8 mouse cellular contexts compared by ENCODE assay signal in genomic region chr4:136081729-136082128, GRCm38 (mm10). TPM values are rescaled to one million over a fixed set of nuclear protein-coding genes. Genes with fewer than 3 reads are reported as not detected.
DNase-seq lines count a peak whose midpoint lies in the region; ATAC-seq and TF ChIP-seq lines count a peak whose summit lies in the region.

No protein-coding gene starts in this region.

- no peaks in the 10 kb centered on the region for H3K36me3 ChIP-seq in ES-E14 (ENCODE audit: control insufficient read depth, insufficient read depth, low read length, poor library complexity, severe bottlenecking)
- no peaks in the 10 kb centered on the region for H3K36me3 ChIP-seq in heart, embryonic 13.5 days
- H3K36me3 ChIP-seq in limb, embryonic 15.5 days: no peaks in the 10 kb centered on the region
- no peaks in the 10 kb centered on the region for H3K36me3 ChIP-seq in neural tube, embryonic 15.5 days

- H3K9ac ChIP-seq in ES-E14 (ENCODE audit: insufficient read depth, low read depth, low read length, poor library complexity, severe bottlenecking): peak overlapping the region; percentile 23; the same call in 1 of the 2 replicates
- peak overlapping the region; percentile 54 for H3K9ac ChIP-seq in heart, embryonic 13.5 days
- H3K9ac ChIP-seq in limb, embryonic 15.5 days: no peak overlapping the region
- peak overlapping the region; percentile 50 for H3K9ac ChIP-seq in neural tube, embryonic 15.5 days (replicated peaks)

- in situ Hi-C loops in ES-E14 (cut with MboI; ENCODE audit: low sequenced_read_pairs in 2 of 2, unreplicated experiment in 2 of 2): no loop called here

- peak overlapping the region; percentile 45 to 50; a peak in 2 of 4 replicates for H3K4me3 ChIP-seq in ES-E14 (ENCODE audit: insufficient read depth in 1 of 2, low read depth in 1 of 2, low read length in 2 of 2, poor library complexity in 1 of 2, severe bottlenecking in 1 of 2)
- H3K4me3 ChIP-seq in heart, embryonic 13.5 days: peak overlapping the region; percentile 40
- peak overlapping the region; percentile 22 for H3K4me3 ChIP-seq in limb, embryonic 15.5 days
- peak overlapping the region; percentile 41 for H3K4me3 ChIP-seq in neural tube, embryonic 15.5 days (replicated peaks)

- H3K27ac ChIP-seq in ES-E14 (ENCODE audit: insufficient read depth, low read depth, low read length, poor library complexity, severe bottlenecking): no peak overlapping the region
- no peak overlapping the region for H3K27ac ChIP-seq in heart, embryonic 13.5 days (replicated peaks)
- no peak overlapping the region for H3K27ac ChIP-seq in limb, embryonic 15.5 days
- no peak overlapping the region for H3K27ac ChIP-seq in neural tube, embryonic 15.5 days (replicated peaks)

- peaks cover 40% of the 10 kb centered on the region for H3K27me3 ChIP-seq in heart, embryonic 13.5 days (replicated peaks)
- peaks cover 24% of the 10 kb centered on the region for H3K27me3 ChIP-seq in limb, embryonic 15.5 days
- H3K27me3 ChIP-seq in neural tube, embryonic 15.5 days (replicated peaks): peaks cover 27% of the 10 kb centered on the region

- no peak for ATAC-seq in heart, embryonic 13.5 days (ENCODE audit: extremely low read depth, insufficient number of reproducible peaks, low FRiP score, low TSS enrichment)
- ATAC-seq in limb, embryonic 15.5 days (ENCODE audit: insufficient number of reproducible peaks, low FRiP score, low TSS enrichment, low read depth): no peak
- ATAC-seq in neural tube, embryonic 15.5 days (ENCODE audit: low FRiP score): no peak

- H3K4me1 ChIP-seq in ES-E14 (ENCODE audit: control insufficient read depth in 2 of 2, insufficient read depth in 2 of 2, low read length in 2 of 2, poor library complexity in 1 of 2): peaks cover 2 to 16% of the 10 kb centered on the region in 2 experiments; a peak in 1 of 4 replicates
- H3K4me1 ChIP-seq in heart, embryonic 13.5 days: peaks cover 9% of the 10 kb centered on the region
- H3K4me1 ChIP-seq in limb, embryonic 15.5 days: peaks cover 8% of the 10 kb centered on the region
- peaks cover 10% of the 10 kb centered on the region for H3K4me1 ChIP-seq in neural tube, embryonic 15.5 days

- peak overlapping the region; percentile 64 for H3K4me2 ChIP-seq in heart, embryonic 13.5 days
- peak overlapping the region; percentile 44 for H3K4me2 ChIP-seq in limb, embryonic 15.5 days
- H3K4me2 ChIP-seq in neural tube, embryonic 15.5 days: peak overlapping the region; percentile 81

- DNase-seq in gastrocnemius, postnatal 25 days: peak; percentile 36
- no peak for DNase-seq in gastrocnemius, adult 8-10 months (ENCODE audit: low spot score in 2 of 2)
- no peak for DNase-seq in ES-E14 (ENCODE audit: low read depth, low spot score)
- DNase-seq in yolk sac, embryonic 10.5 days (ENCODE audit: low spot score): peak; percentile 5
- no peak for DNase-seq in layer of hippocampus, adult 11-12 months (ENCODE audit: low spot score)

- H3K9me3 ChIP-seq in ES-E14 (ENCODE audit: control insufficient read depth, insufficient read depth, low read depth, low read length): no peaks in the 10 kb centered on the region
- H3K9me3 ChIP-seq in heart, embryonic 13.5 days: no peaks in the 10 kb centered on the region
- H3K9me3 ChIP-seq in limb, embryonic 15.5 days: no peaks in the 10 kb centered on the region
- no peaks in the 10 kb centered on the region for H3K9me3 ChIP-seq in neural tube, embryonic 15.5 days (replicated peaks)

- 4% methylated on average over 28 of the region's 28 CpGs for WGBS in heart, embryonic 13.5 days
- WGBS in limb, embryonic 15.5 days: 2% methylated on average over 26 of the region's 28 CpGs
- 2% methylated on average over 28 of the region's 28 CpGs for WGBS in neural tube, embryonic 15.5 days

TF ChIP-seq in ES-E14, 5 proteins besides CTCF, POLR2A, EP300 and RAD21:
- TF ChIP-seq ZC3H11A (IDR thresholded peaks at IDR 0.05; ENCODE audit: borderline replicate concordance, low read depth, low read length) (no peak), ZNF384 (IDR thresholded peaks at IDR 0.05; ENCODE audit: low read depth, low read length) (no peak), HCFC1 (IDR thresholded peaks at IDR 0.05; ENCODE audit: borderline replicate concordance, insufficient read depth, low read length) (no peak), MAFK (IDR thresholded peaks at IDR 0.05; ENCODE audit: insufficient read depth, low read depth, low read length) (no peak)

RNA-seq across cellular contexts. Expression of gene Rpl11, which starts 28.5 kb away (rescaled TPM):
- total RNA-seq in gastrocnemius, postnatal 25 days (2021): 100 to 1,000 TPM; 209 to 218 TPM
- 100 to 1,000 TPM; 119 to 244 (median 192) TPM for total RNA-seq in gastrocnemius, adult 8-10 months (2022)
- total RNA-seq in ES-E14 (2012; rRNA removed): 1,283 and 1,442 TPM in 2 replicates
- 270 and 324 TPM in 2 replicates for polyA plus RNA-seq in heart, embryonic 13.5 days (2015; fragmentation: Nextera tagmentation; extraction: Ambion mirVana)
- polyA plus RNA-seq in limb, embryonic 15.5 days (2015; fragmentation: Nextera tagmentation; extraction: Ambion mirVana): 425 and 483 TPM in 2 replicates
- polyA plus RNA-seq in neural tube, embryonic 15.5 days (2015; fragmentation: Nextera tagmentation; extraction: Ambion mirVana): 281 and 320 TPM in 2 replicates

Comparison
In these comparisons a context has a peak if more than half of its experiments do, and no peak if none do; other contexts are left out.
1. DNase-seq: peak in gastrocnemius, postnatal 25 days (single experiment) and yolk sac, embryonic 10.5 days (single experiment); none in gastrocnemius, adult 8-10 months (0 of 2), ES-E14 (single experiment) and layer of hippocampus, adult 11-12 months (single experiment).
2. Peak in every context shown above with its lines, with median percentiles within 50 percentile points of each other: H3K4me3 ChIP-seq and H3K4me2 ChIP-seq.